Mouse (Mus musculus) spleen, adult 12 weeks (tissue): ENCODE data around the gene Hal.
A peak's percentile ranks its signal among the peaks of the same experiment; 100 is the strongest.

Experiments used
- DNase-seq: peaks from one replicate; pipeline ENCODE4 v3.0.0; 2022; ENCODE audit warnings: low spot score

The Hal gene

DNA sequence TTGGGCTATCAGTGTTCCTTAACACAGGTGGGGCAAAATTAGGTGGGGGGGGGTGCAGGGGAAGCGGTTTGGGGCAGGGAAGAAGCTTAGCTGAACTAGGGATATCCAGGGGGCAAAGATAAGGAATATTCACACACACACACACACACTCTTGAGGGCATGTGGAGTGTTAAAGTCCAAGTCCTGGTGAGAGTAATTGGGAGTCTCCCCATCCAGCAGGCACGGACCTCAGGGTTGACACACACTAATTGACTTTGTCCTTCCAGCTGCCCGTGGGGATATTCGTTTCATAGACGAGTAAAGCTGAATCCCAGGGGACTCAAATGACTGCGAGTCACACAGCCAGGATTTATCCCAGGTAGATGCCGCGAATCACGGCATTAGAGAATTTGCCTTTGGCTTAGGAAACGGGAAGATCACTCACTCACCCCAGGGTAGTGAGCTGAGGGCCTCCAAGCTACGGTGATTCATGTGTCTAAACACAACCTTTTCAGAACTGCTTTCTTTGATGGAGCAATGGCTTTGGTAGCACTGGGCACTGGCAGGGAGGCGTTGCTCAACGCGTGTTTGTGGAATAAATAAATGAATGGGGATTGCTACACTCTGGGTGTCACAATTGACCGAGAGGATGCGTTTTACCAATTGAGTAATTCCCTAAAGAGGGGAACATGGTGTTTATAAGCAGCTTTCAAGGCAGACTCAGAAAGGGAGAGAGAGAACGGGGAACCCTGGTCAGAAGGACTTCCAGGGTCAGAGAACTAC, at the start of gene Hal:
TSS of gene Hal (plus strand) at position 703 of the 762 bp plus-strand sequence.
- DNase-seq = no peak

DNA sequence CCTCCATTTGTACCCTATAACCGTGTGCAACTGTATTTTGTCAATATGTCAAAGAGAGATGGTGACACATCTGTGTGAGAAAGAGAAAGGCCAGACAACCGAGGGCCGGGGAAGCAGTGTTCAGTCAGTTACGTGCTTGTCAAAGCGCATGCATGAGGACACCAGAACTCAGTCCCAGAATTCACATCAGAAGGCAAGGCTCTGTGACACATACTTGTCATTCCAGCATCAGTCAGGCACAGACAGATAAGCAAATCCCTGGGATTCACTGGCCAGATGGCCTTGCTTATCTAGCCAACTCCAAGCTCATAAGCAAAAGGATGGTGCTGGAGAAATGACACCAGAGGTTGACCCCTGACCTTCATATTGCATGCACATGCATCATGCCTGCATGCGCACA, 47.1 kb upstream of the Hal start:
- DNase-seq = no peak

DNA sequence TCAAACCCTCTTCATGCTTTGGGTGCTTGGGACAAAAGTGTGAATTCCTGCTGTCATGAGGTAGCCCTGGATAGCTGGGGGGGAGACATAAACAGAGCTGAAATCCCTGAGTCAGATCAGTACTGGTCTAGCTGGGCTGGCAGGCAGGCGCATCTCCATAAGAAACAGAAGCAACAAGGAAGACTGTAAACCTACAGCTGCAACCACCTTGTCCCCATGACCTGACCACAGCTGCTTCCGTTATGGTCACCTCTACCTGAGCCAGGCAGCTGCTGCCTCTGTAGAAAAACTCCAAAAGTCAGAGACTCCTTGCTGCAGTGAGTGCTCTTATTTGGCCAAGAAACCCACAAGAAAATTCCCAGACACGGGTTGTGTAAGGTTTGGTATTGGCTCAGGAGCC, 46.4 kb upstream of the Hal start:
- no peak for DNase-seq

DNA sequence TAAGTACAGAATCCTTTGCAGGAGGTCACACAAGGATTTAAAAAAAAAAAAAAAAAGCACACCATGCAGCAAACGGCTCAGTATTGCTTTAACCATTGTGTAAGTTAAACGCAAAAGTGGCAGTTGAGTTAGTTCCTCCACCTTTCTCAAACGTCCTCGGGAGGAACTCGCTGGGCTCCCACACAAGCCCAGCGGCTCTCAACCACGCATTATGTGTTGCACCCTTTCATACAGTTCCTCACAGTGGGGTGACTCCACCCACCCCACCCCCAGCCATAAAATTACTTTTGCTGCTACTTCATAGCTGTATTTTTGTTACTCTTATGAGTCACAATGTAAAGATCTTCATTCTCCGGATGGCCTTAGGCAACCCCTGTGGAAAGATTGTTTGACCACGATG, 44.2 kb upstream of the Hal start:
- no peak for DNase-seq

DNA sequence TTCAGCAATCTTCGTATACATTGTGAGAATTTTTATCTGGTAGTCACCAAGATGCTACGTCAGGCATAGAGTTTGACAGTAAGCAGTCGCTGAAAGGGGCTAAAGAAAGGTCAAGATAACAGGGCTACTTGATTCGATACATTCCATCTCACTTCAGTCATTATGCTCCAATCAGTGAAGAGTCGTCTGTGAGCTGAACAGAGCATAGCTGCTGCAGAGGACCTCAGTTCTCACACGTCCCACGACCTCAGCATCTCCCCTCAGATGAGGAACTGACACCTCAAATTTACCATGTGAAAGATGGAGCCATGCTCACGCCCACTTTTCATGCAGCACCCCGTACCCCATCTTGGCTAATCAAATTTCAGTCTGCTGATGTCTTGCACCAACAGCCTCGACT, 41.2 kb upstream of the Hal start:
- DNase-seq = no peak

DNA sequence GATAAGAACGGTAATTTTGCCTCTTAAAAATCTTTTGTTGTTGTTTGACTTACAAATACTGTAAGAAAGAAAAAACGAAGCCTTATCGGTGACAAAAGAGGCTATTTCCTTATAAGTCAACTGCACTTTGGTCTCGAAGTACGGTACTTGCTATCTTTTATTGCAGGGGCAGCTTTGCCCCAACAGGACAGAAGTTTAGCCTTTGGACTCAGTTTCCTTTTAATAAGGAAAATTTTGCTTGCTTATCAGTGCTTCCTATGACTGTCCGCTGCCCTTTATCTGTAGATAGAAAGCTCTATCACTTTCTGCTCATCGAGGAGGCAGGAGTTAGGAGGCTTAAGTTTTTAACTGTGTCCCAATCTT, 33.9 kb upstream of the Hal start:
- no peak for DNase-seq

DNA sequence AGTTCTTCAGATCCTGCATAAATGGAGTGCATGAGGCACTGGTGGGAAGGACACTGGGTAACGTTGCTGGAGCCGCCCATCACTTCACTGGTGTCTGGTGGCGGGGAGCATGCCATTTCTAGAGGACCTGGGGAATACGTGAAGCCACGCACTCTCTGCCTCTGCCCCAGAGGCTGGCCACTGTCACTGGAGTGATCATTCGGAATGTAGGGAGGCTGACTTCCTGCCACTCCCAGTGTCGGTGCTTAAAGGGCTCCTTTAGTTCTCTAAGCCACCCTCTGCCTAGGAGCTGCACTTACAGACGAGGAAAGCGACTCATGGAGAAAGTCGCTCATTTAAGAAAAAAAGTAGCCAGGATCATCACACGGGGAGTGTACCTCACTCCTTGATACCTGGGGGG, 28.5 kb upstream of the Hal start:
- DNase-seq = no peak

DNA sequence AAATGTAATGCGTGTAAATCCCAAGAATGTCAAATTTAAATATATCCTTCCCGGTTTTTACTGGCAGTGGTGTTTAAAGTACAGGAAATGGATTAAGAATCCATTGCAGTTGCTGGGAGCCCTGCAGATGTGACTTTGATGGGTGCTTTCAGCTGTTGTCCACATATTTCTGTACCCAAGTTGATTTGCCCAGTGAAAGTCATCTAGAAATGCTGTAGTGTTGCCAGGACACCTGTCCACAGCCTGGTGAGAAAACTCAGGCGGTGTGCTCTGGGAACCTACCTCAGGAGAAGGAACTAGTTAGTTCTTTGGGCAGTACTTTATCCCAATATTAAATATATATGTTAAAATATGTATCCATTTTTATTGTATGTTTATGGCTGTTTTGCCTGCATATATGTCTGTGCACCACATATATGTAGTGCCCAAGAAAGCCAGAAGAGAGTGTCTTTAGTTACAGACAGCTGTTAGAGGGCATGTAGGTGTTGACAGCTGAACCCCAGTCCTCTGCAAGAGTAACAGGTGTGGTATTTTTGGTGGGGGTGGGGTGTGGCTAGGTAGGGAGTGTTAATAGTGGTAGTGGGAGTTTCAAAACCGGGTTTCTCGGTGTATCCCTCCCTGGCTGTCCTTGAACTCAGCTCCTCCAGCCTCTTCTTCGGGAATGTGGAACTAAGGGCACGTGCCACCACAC, 25.7 kb upstream of the Hal start:
- DNase-seq = no peak

DNA sequence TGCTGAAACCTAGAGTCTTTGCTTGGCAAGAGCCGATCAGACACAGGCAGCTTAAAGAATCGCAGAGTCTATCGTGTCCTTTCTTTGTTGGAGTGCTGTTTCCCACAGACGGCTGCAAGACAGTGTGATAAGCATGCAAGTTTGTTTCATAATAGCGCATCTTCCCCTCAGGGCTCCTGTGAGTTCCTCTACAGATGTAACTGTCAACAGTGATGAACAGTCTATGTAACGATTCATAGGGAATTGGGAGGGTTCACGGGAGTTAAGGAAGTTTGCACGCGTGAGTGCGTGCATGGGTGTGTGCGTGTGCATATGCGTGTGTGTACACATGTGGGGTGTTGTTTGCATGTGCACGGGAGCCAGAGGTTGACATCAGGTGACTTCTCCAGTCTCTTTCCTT, 25.0 kb upstream of the Hal start:
- DNase-seq = no peak

DNA sequence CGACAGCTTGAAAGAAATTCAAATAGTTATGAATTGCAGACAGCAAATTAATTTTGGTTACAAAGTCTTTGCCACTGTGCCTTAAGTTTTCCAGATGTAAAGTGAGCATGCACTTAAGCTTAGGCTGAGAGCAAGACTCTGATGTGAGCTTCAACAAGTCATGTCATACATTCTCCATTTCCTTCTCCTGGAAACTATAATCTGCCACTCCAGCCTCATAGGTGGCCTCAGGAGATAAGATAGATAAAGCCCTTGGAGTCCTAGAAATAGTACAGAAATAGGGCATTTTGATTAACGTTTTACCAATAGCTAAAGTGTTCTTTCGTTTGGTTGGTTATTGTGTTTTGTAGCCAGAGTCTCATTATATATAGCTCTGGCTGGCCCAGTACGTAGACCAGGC, 21.3 kb upstream of the Hal start:
- no peak for DNase-seq

DNA sequence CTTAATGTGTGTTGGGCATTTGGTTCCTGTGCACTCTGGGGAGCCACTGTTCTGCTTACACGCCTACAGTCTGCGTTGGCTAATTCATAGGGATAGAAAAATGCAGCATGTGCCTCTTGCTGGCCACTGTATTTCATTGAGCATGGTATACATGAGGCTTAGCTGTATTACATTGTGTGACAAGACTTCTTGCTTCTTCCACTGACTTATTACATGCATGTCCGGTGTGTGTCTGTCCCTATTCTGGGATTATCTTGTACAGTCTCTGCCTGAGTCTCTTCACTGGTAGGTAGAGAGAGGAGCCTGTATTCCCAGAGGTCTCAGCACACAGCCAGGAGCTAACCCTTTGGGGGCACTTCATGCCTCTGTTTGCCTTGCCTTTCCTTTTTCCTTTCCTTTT, 20.8 kb upstream of the Hal start:
- no peak for DNase-seq

DNA sequence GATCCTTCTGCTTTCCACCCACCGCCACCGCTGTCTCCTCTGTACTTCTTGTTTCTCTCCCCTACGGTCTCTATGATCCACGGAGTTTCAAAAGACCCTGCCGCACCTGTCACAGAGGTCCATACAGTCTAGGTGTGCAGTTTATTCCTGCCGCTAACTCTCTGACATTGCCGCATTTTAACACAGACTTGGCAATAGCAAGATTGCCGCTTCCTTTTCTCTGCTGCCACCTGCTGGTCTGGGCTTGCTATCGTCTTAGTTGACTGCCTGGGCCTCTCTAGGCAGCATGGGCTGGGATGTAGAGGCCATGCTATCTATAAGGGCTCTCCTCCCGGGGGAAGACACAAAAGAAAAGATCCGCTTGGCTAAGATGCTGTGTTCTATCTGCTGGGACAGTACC, 17.2 kb upstream of the Hal start:
- peak; percentile 70 for DNase-seq

DNA sequence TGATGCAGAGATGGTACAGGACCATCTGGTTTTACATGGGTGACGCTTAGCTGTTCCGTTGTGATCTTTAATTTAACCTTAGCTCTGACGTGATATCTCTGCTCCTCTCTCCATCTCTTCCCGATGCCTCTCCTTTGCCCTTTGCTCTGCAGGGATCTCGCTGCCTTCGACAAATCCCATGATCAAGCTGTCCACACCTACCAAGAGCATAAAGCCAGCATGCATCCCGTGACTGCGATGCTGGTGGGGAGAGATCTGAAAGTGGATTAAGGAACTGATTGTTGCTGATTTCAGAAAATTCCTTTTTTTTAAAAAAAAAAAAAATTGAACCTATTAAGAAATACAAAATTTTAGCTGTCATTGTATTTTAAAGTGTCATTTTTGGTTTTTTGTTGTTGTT, 4.1 kb upstream of the Hal start:
- no peak for DNase-seq

DNA sequence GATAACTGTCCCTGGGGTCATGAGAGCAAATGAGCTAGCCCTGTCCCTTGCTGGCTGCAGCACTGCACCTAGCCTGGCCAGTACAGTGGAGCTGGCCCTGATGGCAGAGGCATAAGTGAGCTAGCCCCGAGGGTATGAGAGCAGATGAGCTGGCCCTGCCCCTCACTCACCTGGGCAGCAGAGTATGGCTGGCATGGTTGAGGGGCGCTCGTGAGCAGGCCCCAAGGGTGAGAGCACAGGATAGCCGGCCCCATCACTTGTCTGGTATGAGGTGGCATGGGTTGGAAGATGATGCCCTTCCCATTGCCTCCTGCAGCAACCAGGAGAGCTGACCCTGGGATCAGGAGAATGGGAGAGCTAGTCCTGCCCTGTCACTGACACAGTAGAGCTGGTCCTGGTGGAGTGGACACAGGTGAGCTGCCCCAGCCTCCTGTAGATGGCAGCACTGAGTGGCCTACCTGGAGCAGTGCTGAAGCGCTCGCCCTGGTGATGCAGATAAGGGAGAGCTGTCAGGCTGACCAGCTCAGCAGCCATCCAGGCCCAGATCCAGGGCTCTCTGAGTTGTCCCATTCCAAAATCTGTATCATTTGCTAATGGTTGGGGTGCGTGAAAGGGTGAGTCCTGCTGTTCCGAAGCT, 3.4 kb upstream of the Hal start:
- peak; percentile 16 for DNase-seq

DNA sequence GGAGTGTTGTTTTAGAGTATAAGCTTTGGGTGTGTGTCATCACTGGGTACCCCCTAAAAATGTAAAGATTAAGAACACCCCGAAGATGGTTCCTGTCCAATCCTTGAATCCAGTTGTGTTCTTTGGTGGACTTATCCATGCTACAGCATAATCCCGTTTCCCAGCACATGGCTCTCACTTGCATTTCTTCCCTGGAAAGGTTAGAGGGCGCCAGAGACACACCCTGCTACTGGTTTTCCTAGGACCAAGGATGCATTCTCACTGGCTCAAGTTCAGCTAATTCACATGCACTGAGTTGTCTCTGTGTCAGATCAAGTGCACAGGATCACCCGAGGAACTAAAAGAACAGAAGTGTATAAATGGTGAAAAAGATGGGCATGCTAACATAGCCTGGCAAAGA, 1.9 kb upstream of the Hal start:
- DNase-seq = no peak

DNA sequence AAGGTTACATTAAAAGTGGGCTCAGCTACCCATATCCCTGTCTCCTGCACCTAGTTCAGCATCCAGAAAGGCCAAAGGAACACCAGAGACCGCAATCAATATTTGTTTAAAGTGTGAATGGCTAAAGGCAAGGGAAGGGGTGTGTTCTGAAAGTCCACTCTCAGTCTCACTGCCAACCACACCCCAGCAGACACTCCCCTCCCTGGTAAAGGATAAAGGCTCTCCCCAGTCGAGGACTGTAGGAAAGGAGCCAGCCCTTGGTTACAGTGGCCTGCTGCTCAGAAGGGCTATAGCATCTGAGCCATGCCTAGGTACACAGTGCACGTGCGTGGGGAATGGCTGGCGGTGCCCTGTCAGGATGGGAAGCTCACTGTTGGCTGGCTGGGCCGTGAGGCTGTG, 259 bp downstream of the Hal start:
- no peak for DNase-seq

DNA sequence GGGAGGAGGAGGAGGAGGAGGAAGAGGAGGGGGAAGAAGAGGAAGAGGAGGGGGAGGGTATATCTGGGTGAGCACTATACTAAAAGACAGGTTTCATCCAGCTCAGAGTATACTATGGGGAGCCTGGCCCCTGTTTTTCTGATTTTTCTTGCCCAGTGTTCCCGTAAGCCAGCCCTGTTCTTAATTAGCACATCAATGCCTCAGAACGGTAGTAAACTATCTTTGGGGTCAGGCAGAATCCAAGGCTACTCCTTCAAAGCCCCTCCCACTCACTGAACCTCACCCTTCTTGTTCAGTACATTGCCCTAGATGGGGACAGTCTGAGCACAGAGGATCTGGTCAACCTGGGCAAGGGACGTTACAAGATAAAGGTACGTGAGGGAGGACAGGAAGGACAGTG, 1.9 kb downstream of the Hal start:
- DNase-seq = no peak

DNA sequence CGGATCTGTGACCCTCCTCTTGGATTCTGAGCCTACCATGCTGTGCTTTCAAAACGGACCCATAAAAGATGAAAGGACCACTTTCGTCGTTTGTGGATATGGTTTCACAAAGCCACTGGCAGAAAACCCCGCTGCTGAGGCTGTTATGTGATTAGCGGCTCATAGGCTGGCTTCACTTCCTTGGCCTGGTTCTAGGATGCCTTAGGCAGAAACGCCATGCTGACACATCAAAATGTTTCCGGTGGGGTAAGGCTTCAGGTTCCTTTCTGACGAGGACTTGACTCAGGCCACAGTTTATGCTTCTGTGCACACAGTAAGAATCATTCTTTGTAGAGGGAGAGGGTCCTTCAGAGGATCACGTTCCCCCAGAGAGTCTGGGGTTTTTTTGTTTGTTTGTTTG, 12.3 kb downstream of the Hal start:
- DNase-seq = no peak

DNA sequence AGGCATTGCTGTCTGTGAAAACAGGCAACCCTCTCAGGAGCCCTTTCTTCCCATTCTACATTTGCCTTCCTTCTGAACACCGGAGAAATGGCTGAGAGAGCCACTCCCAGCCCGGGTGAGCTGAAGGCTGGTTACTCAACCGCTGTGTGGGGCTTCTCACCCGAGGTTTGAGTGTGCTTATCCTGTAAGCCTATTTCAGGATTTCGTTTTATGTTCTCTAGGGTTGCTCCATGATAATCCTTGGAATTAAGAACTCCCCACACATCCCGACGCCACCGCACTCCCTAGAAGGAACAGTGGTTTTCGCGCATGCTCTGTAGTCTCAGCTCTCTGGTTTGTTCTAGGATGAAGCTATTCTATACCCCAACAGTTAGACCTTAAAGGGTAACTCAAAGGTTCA, 12.8 kb downstream of the Hal start:
- DNase-seq = no peak

DNA sequence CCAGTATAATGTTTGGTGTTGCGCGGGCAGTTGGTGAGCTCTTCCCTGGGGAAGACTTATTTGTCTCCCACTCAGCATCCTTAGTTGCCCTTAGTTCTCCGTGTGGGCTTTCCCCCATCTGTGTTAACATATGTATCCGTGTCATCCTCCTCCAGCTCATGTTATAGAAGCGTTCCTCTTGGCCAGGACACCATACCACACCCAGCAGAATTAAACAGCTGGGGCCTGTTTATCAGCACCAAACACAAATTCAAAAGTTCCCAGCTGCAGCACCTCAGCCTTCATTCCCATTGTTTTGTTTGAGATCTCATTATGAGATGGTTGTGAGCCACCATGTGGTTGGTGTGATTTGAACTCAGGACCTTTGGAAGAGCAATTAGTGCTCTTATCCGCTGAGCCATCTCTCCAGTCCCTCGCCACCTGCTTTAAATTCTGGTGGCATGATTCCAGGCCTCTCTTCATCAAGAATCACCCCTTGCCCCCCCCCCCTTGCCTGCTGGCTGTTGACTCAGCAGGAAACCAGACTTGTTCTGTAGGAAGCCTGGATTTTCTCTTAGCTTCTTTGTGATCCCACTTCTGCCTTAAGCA, 19.9 kb downstream of the Hal start:
- DNase-seq = no peak

DNA sequence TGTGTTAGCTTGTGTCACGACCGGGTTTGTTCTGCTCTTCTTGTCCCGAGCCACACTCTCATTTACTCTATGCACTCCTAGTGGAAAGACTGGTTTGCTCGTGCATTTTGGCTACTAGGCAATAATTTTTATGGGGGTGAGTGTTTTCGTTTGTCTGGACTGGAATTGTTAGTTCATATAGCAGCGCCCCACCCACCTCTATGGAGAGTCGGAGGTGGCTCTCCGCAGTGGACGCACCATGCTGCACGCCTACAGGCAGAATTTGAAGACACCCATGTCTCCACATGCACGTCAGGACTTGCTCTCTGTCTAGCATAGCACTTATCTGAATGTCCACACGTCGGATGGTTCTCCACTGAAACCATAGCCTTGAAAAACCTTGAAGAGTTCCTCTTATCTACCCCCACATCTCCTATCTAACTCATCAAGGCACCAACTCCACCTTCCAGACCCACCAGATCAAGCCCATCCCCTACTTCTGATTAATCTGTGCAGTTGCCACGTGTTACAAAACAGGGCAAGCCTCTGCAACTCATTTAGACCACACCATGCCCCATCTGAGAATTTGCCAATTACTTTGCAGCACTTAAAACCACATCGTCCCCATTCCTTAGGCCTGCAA, 21.1 kb downstream of the Hal start:
- DNase-seq = no peak

DNA sequence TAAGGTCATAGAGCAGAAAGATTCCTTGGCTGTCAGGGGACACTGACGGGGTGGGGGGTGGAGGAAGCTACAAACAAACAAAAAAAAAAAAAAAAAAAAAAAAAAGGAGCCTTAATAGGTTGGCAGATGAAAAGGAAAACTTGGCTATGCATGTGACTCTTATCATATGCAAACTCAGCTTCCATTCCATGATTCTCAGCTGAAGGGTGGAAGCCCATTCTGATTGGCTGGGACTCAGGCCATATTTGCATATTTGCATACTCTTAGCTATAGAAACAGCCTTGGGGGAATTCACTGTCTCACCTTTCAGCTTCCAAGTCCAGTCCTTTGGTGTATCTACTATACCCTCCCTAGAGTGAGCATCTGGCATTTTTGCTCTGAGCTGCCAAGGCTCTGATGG, 26.9 kb downstream of the Hal start:
- no peak for DNase-seq

DNA sequence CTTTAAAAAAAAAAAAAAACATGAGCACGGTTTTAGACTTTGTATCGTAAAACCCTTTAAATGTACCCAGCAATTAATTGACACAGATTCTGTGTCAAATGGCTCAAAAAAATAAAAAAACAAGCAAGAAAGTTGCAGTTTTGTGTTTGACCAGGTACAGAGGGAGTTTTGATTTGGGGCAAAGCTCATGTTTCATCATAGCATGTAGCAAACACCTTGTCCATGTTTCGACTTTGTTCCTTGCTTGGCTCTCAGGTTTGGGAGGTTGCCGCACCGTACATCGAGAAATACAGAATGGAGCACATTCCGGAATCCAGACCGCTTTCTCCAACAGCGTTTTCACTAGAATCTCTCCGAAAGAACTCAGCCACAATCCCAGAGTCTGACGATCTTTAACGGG, 27.4 kb downstream of the Hal start:
- no peak for DNase-seq
